Mouse (Mus musculus): ENCODE data around the gene Gle1.

Gle1 gene

DNA sequence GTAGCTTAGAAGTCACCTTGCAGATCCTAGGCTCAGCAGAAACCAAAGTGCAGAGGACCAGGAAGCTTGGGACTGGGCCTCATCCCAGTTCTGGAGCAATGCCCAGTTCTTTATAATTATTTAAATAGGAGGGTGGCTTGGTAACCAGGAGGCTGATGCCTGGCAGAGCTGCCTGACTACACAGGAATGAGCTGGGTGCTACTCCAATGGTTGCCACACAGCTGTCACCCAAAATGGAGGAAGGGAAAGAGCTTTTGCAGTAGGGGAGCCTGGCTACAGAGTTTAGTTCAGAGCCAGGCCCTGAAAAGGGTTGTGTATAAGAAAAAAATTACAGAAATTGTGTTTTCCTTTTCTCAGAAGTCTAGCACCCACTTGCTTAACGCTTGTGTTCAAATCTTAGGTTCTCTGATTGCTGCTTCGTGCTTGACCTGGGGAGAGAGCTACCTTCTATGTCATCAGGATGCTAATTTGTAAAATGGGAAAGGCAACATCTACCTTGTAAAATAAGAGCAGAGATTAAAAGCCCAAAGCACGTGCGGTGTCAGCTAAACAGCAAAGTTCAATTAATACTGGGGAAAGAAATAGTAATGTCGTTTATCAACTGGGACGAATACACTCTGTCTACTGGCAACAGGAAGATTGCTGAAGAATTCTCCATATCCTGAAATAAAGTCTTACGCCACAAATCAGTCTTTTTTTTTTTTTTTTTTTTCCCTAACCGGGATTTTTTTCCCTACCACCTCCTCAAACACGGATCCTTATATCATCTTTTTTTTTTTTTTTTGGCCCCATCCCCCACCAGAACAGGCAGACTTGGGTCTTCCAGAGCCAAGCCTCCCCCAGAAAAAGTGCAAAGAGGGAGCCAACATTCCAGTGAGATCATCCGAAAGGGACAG is 29.4 kb downstream of the Gle1 start:
- no peak for DNase-seq (ENCODE audit: low spot score)

DNA sequence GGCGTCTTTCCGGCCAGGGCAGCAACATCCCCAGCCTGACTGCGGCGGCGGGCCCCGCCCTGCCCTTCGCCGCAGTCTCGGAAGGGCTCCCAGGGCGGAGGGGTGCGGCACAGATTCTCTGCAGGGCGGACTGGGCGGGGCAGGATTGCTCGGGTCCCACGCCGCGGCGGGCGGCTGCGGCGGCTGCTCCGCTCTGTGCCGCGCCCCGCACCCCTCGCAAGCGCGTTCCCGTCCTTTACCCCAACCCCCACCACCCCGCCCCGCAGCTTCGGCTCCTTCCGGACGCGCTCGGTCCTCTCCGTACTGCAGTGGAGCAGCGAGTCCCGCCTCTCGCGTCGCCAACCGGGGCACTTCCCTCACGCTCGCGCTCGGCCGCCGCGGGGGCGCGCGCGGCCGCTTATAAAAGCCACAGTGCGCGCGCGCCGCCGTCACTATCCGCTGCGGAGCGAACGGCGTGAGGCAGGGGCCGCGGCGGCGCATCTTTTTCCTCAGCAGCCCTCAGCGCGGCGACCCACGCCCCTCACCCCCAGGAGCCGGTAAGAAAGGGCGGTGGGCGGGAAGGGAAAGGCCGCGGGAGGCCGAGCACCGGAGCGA is 30.1 kb downstream of the Gle1 start, which contains the start of gene Sptan1:
Gene Sptan1, plus strand, starts transcription at position 311 of the 594 bp plus-strand sequence.
- DNase-seq (ENCODE audit: low spot score) = peak; percentile 94

DNA sequence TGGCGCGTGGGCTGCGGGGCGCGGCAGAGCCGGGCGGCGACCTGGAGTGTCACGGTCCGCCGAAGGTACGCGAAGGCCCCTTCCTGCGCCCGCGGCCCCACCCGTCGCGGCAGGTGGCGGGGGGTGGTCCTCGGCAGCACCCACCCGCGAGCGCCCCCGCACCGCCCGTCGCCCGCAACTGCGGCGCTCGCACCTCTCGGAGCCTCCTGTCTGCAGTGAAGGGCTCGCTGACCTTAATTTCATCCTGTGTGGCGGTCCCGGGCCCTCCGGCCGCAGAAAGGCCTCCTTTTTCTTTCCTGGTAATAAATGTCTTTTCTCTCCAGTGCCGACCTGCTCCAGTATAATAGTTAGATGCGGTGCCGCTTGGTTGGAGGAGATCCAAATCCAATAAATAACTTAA is 30.7 kb downstream of the Gle1 start:
- DNase-seq (ENCODE audit: low spot score) = peak; percentile 40

DNA sequence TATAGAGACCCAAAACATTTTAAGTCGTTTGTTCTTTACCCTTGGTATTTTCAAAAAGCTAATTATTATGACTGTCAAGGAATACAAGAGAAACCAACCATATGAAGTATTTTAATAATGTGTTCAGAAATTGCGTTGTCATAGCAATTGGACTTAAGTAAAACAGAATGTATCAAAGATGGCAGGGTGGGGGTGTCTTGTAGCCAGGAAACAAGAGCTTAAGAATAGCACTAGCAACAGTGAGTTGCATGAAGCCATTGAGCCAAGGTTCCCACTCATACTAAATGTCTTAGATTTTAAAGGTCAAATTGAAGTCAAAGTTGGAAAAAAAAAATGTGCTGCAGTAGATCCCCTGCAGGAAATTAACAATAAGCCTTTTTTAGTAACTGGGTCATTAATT is 31.6 kb downstream of the Gle1 start:
- no peak for DNase-seq (ENCODE audit: low spot score)

DNA sequence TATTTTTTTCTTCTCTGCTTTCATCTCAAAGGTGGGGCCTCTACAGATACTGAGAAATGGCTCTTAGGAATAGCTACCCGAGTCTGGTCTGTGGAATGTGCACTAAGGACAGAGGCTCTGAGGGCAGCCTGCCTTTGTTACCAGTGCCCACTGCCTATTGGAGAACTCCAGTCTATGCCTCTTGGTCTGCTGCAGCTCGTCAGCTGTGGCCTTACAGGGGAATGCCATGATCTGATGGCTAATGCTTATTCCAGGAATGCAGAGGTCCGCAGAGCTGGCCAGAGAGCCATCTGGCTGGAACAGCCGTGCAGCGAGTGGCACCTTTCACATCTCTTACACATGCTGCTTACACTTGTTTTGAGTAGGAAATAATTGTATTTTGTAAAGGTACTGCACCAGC is 32.5 kb downstream of the Gle1 start:
- DNase-seq (ENCODE audit: low spot score) = peak; percentile 31

DNA sequence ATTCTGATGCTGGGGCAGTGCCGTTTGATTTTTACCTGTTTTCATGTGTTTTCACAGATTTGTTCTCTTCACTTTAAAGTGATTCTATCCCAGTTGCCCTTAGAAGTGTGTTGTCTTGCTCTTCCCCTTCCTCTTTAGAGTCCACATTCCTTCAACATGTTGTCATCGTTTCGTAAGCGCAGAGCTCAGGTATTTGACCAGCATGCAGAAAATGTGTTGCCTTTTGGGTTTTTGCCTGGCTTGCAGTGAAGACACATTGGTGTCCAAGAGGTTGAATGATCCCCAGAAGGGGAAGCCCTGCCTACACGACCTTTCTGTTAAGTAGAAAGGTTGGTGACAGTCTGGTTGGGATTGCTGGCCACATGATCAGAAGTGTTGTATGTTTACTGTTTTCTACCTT is 33.4 kb downstream of the Gle1 start:
- DNase-seq (ENCODE audit: low spot score) = no peak

DNA sequence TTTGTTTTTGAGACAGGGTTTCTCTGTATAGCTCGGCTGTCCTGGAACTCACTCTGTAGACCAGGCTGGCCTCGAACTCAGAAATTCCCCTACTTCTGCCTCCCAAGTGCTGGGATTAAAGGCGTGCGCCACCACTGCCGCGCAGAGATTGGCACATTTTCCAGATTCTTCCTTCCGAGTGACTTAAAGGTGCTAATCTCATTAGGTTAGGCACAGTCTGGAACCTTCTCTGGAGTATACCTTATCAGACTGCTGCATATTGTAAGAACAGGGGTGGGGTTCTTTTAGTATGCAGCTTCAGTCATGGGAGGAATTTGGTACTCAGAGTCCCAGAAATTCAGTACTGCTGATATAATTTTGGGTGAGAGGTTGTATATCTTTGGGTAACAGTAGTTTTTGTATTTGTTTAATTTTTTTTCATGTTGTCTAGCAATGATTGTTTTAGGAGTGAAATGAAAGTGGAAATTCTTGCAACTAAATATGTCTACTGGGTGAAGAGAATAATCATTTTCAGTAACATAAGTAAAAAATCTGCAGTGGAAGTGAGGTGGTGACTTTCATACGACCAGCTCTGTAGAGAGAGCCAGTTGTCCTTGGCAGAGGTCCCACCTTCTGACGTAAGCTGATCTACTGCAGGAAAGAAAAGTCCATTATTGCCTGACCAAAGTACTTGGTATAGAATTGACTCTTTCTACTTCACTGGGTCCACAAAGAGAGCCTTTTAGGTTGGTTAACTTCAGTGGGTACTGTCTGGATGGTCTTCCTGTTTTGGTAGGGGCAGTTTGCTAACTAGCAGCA is 36.8 kb downstream of the Gle1 start:
- DNase-seq (ENCODE audit: low spot score) = no peak

DNA sequence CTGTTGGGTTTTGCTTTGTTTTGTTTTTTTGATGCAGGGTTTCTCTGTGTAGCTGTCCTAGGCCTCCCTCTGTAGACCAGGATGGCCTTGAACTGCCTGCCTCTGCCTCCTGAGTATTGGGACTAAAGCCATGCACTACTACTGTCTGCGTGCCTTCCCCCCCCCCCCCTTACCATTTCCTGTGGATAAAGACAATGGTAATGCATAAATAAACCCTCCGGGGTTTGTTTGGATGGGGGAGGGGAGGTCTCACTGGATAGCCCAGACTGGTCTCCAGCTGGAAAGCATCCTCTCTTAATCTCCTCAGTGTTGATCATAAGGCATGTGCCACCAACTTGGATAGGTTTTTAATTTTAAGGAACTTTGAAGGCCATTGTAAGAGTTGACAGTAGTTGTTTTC is 38.3 kb downstream of the Gle1 start:
- DNase-seq (ENCODE audit: low spot score) = no peak

DNA sequence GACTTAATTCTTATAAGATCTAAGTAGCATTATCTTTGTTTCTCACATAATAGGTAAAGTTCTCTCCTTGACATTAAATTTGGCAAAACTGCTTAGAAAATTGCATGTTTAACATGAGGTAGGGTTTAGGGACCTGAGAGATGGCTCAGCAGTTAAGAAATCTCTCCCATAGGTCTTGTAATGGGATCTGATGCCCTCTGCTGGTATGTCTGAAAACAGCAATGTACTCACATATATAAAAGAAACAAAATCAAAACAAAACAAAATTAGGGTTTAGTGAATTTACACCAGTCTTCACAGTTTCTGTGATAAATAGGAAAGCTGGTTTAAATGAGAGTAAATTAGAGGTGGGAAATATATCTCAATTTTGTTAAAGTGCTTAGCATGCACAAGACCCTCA is 42.1 kb downstream of the Gle1 start:
- DNase-seq (ENCODE audit: low spot score) = peak; percentile 65

DNA sequence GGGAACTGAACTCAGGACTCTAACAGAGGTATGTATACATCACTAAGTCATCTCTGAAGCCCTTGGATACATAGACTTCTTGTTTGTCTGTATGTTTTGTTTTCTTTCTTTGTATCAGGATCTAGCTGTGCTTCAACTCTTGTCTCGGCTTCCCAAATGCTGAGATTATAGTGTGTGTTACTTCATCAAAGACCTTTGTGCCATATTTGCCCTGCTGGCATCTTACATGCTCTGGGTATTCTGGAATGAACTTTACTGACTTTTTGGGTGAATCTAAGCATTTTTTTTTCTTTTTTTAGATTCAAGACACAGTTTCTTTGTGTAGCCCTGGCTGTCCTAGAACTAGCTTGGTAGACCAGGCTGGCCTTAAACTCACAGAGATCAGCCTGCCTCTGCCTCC is 45.4 kb downstream of the Gle1 start:
- no peak for DNase-seq (ENCODE audit: low spot score)

DNA sequence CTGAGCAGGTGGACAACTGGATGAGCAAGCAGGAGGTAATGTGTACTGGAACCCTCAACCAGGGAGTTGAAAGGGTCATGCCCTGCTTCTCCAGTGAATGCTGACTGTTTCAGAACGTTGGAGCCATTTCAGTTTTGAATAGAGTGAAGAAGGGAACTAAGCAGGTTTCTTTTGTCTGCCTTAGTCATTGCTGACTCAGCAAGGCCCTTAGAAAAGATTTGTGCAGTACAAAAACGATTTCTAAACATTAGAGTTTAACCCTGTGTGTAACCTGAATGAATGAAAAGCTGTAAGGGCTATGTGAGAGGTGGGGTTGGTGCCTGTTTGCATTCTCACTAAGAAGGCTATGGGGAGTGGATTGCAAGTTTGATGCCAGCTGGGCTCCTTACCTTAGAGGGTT is 56.7 kb downstream of the Gle1 start:
- DNase-seq (ENCODE audit: low spot score) = no peak

DNA sequence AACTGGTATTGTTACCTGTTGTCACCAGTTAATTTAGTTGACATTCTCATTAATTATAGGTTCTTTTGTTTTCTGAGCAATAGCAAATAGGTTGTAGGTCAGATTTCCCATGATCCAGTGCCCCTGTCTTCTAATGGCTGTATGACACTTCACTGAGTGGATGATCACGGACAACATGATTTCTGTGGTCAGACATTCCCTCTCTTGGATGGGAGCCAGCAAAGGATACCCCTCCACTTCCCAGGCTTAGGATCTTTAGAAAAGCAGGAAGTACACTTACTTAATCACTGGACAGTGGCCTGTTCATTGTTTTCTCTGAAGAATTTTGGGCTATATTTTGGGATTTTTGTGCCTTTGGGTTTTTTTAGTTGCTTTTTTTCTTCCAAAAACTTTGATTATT is 73.9 kb downstream of the Gle1 start:
- DNase-seq (ENCODE audit: low spot score) = no peak

All from embryo, embryonic 10 days (tissue).